19 mouse cellular contexts compared by ENCODE assay signal in the genomic region with DNA sequence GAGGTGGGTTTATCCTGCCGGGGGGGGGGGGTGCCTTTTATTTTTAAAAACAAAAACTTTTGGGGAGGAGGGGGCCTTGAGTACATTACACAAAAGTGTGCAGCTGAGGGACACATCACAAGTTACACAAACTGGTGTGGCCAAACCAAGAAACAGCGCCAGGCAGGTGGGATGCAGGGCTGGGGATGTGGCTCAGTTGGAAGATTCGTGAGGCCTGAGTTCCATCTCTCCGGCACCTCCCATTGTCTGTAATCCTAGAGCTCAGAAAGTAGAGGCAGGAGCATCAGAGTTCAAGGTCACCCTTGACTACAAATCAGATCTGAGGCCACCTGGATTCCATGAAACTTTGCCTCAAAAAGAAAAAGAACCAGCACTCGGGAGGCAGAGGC.
DNase-seq lines count a peak whose midpoint lies in the region; ATAC-seq and TF ChIP-seq lines count a peak whose summit lies in the region.
"Had no signal": no experiment of that assay in that cellular context is flagged by ENCODE, and none has a peak within 500 bp of the region (broad histone marks: within the 10 kb centered on the region; RNA-seq: fewer than 3 reads in every experiment).

No protein-coding gene starts in this region.

- H3K4me3 ChIP-seq in kidney, adult 2 months (ENCODE audit: insufficient read depth, low read depth, low read length), result no peak overlapping the region
- H3K4me3 ChIP-seq in midbrain, embryonic 10.5 days, result no peak overlapping the region
- H3K4me3 ChIP-seq in midbrain, embryonic 14.5 days (replicated peaks; ENCODE audit: low read depth, low read length), result no peak overlapping the region
- H3K4me3 ChIP-seq: forebrain, embryonic 15.5 days; limb, embryonic 15.5 days; neural tube, embryonic 13.5 days; stomach, embryonic 15.5 days had no signal

- DNase-seq in cerebellum, adult 9-11 months, result peak; percentile 13
- no peak for DNase-seq in kidney, adult 2 months
- no peak for DNase-seq in kidney, postnatal 4 days
- no peak for DNase-seq in midbrain, embryonic 10.5 days (ENCODE audit: low spot score)
- no peak for DNase-seq in midbrain, embryonic 14.5 days
- DNase-seq: cerebellum, postnatal 36 days; heart, postnatal 36 days; lung, embryonic 14.5 days; lung, postnatal 4 days; spleen, adult 18-20 months; thymus, adult 2 months had no signal

- no peak overlapping the region for H3K4me2 ChIP-seq in midbrain, embryonic 14.5 days (ENCODE audit: low read length)
- H3K4me2 ChIP-seq: forebrain, embryonic 15.5 days; limb, embryonic 15.5 days; lung, embryonic 14.5 days; midbrain, embryonic 11.5 days; neural tube, embryonic 13.5 days had no signal

- no peak for TF ChIP-seq CTCF in kidney, adult 2 months (conservative IDR thresholded peaks at IDR 0.05; ENCODE audit: insufficient read depth, insufficient read length, low read depth, low read length)

- no peak for ATAC-seq in cerebellum, adult (ENCODE audit: insufficient number of reproducible peaks, low FRiP score, low TSS enrichment)
- no peak for ATAC-seq in midbrain, embryonic 14.5 days (ENCODE audit: low FRiP score, low TSS enrichment)
- ATAC-seq in inflammation-experienced regulatory T-cells, adult 6 months, result no peak
- ATAC-seq: forebrain, embryonic 15.5 days; hindbrain, embryonic 16.5 days had no signal

- no peak for TF ChIP-seq POLR2A in kidney, adult 2 months (IDR thresholded peaks at IDR 0.05; ENCODE audit: low read depth, low read length)

- no peak overlapping the region for H3K9ac ChIP-seq in midbrain, embryonic 14.5 days (replicated peaks; ENCODE audit: low read length)
- H3K9ac ChIP-seq: forebrain, embryonic 15.5 days; limb, embryonic 15.5 days; lung, embryonic 14.5 days; neural tube, embryonic 13.5 days; stomach, embryonic 15.5 days had no signal

- 85% methylated on average over 5 of the region's 5 CpGs for WGBS in kidney, adult 2 months
- 87% methylated on average over 5 of the region's 5 CpGs for WGBS in midbrain, embryonic 10.5 days
- 86% methylated on average over 5 of the region's 5 CpGs for WGBS in midbrain, embryonic 14.5 days

- H3K4me1 ChIP-seq in kidney, adult 2 months (ENCODE audit: control insufficient read depth, insufficient read depth, low read length), result peaks cover 49% of the 10 kb centered on the region
- H3K4me1 ChIP-seq in midbrain, embryonic 10.5 days, result peaks cover 35% of the 10 kb centered on the region
- H3K4me1 ChIP-seq in midbrain, embryonic 14.5 days (ENCODE audit: control insufficient read depth, insufficient read depth, low read length), result 0 out of 2 replicates have a peak, but pooled peaks cover 5% of the 10 kb centered on the region

- no peaks in the 10 kb centered on the region for H3K36me3 ChIP-seq in kidney, adult 2 months (ENCODE audit: control insufficient read depth, insufficient read depth, low read length)
- no peaks in the 10 kb centered on the region for H3K36me3 ChIP-seq in midbrain, embryonic 10.5 days
- H3K36me3 ChIP-seq in midbrain, embryonic 14.5 days (ENCODE audit: control insufficient read depth, insufficient read depth, low read length), result no peaks in the 10 kb centered on the region
- H3K36me3 ChIP-seq: forebrain, embryonic 15.5 days; limb, embryonic 15.5 days; neural tube, embryonic 13.5 days; stomach, embryonic 15.5 days had no signal

- no peaks in the 10 kb centered on the region for H3K27me3 ChIP-seq in kidney, adult 2 months (replicated peaks; ENCODE audit: control insufficient read depth, insufficient read depth, low read length)
- no peaks in the 10 kb centered on the region for H3K27me3 ChIP-seq in midbrain, embryonic 10.5 days (ENCODE audit: low read depth, poor library complexity, severe bottlenecking)
- H3K27me3 ChIP-seq in midbrain, embryonic 14.5 days (ENCODE audit: control insufficient read depth, insufficient read depth, low read length), result no peaks in the 10 kb centered on the region
- H3K27me3 ChIP-seq: forebrain, embryonic 15.5 days; limb, embryonic 15.5 days; neural tube, embryonic 13.5 days; stomach, embryonic 15.5 days had no signal

- H3K27ac ChIP-seq in kidney, adult 2 months (ENCODE audit: insufficient read depth, low read depth, low read length), result peak overlapping the region; percentile 88; the same call in 1 of the 2 replicates
- 0 out of 2 replicates have a peak overlapping the region, but pooled peaks have one; percentile 65 for H3K27ac ChIP-seq in midbrain, embryonic 10.5 days (replicated peaks)
- no peak overlapping the region for H3K27ac ChIP-seq in midbrain, embryonic 14.5 days (replicated peaks; ENCODE audit: low read depth, low read length)
- H3K27ac ChIP-seq: forebrain, embryonic 15.5 days; neural tube, embryonic 13.5 days; stomach, embryonic 15.5 days had no signal

- H3K9me3 ChIP-seq in midbrain, embryonic 10.5 days (replicated peaks), result no peaks in the 10 kb centered on the region
- H3K9me3 ChIP-seq in midbrain, embryonic 14.5 days (ENCODE audit: control insufficient read depth, low read length), result no peaks in the 10 kb centered on the region
- H3K9me3 ChIP-seq: forebrain, embryonic 15.5 days; limb, embryonic 15.5 days; neural tube, embryonic 13.5 days; stomach, embryonic 15.5 days had no signal
